Mouse (Mus musculus): ENCODE data around the gene Slit3.

Slit3 gene

DNA sequence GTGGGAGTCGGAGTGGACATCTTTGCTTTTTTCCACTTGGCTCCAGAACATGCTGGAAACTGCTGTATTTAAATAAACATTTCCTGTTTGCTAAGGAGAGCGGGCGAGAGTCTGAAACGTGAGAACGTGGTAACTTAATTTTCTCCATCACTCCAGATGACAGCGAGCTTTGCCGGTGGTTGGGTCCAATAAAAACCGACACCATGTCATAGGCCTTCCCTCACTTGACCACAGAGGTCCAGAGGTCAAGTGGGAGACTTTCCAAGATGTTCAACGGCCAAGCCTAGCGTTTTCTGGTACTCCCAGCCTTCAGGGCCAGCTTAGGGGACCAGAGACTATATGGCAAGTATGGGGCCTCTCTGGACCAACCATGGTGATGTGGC lies 4.1 kb downstream of the Slit3 start:
- DNase-seq: no peak

DNA sequence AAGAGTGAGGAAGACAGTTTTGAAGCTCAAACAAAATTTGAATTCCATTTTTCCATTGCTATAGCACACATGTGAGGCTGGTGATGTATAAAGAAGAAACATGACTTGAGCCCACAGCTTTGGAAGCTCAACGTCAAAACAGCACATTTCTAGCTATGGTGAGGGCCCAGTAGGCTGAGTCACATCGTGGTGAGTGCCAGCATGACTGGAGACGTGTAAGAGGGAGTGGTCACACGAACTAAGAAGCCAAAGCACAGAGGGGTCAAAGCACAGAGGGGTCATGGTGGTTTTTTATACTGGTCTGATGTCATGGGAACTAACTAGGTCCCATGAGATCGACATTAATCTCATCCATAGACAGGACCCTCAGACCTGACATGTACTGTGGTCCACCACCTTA lies 10.7 kb downstream of the Slit3 start:
- DNase-seq: no peak

- no peak for DNase-seq
Measured at GRCm38 (mm10) chr11:35136625-35137024, 15.6 kb downstream of the Slit3 start.

DNA sequence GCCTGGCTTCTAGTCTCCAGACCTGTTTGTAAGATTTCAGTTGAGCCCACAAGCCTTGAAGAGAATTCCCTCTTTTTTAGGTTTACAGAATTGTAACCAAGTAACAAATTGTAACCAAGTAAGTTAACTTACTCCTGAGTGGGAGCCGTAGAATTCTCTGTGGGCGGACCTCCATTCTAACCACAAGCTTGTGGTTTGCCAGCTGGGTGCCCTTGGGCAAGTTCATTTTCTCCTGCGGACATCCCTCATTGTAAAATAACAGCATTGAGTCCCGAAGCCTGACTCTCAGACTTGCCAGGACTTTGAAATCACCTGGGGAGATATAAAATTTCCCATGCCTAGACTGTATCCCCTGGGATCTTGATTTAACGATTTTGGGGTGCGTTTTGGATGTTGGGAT lies 19.1 kb downstream of the Slit3 start:
- DNase-seq: no peak

DNA sequence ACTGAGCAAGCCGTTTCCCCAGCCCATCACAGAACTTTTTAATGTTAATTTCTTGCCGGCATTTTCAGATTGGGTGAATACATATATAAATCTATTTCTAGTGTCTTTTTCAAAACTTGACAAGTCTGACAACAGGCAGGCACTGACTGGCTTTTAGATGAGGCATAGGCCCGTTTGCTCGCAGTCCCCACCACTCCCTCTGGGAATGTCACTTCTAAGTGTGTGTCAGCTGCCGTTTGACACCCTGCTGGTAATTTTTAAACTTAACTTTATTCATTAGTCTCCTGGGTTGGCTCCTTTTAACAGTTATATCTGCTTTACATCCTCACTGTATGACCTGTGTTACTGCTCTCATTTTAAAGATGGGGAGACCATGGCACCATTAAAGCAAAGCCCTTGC lies 21.2 kb downstream of the Slit3 start:
- DNase-seq: no peak

DNA sequence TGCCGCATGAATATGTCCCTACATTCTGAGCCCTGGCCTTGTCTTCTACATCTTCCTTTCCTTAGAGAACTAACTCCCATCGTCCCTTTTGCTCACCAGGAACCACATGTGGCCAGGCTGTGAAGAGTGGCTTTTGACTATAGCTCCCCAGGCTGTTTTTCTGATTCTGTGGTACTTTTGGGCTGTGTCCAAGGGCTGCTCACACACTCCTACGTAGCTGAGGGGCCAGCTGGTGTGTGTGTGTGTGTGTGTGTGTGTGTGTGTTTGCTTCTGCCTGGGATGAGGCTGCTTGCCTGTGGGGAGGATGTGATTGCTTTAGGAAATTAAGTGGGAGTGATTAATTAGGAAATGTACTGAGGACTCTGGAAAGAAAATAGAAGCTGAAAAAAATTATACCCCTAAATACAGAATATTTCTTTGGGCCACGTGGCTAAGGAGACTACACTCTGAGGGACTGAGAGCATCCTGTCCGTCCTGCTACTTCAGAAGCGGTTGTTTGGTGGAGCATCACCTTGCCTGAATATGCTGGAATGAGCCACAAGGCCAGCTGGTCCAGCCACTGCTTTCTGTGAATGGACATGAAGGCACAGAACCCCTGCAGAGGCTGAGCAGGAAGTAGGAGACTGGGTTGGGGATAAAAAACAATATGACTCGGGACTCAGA lies 21.8 kb downstream of the Slit3 start:
- DNase-seq: no peak

DNA sequence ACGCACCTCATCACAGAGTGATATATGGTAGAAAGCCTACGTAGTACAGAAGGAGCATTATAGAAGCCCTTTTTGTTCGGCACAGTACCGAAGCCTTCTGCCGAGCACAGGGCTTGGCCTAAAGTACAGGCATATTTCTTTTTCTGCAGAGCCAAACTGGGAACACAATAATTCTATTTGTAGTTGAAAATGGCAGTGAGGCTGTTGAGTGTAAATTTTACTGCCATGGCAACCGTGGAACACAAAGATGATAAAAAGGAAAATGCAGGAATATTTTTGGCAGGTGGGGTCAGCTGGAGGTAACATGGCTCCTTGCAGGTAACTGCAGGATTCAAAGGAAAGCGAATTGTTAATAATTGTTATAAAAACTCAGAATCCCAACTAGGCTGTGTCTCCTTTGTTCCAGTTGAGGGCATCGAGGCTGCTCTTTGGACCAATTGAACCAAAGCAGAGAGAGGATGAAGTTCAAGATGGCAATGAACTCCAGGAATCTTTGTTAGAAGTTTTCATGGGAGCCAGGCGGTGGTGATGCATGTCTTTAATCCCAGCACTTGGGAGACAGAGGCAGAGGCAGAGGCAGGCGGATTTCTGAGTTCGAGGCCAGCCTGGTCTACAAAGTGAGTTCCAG lies 26.9 kb downstream of the Slit3 start:
- DNase-seq: no peak

GRCm38 (mm10) chr11:35151539-35151951 lies 30.5 kb downstream of the Slit3 start:
- no peak for DNase-seq

DNA sequence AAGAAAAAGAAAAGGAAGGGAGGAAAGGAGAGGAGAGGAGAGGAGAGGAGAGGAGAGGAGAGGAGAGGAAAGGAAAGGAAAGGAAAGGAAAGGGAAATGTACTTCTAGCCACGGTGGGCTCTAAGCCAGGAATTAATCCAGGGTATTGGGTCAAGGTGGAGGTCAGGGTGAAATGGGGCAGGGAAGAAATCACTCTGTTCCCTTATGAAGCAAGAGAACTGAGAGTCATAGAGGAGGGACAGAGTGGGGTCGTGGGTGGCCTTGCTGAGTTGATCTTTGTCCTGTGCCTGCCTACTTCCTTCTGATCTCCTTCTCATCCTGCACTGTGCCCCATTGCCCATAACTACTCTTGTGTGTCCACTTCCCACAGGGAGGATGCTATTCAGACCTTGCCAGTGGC lies 31.9 kb downstream of the Slit3 start:
- DNase-seq: no peak

GRCm38 (mm10) chr11:35154449-35154848 lies 33.4 kb downstream of the Slit3 start:
- DNase-seq: no peak

GRCm38 (mm10) chr11:35155281-35155680 lies 34.3 kb downstream of the Slit3 start:
- no peak for DNase-seq

DNA sequence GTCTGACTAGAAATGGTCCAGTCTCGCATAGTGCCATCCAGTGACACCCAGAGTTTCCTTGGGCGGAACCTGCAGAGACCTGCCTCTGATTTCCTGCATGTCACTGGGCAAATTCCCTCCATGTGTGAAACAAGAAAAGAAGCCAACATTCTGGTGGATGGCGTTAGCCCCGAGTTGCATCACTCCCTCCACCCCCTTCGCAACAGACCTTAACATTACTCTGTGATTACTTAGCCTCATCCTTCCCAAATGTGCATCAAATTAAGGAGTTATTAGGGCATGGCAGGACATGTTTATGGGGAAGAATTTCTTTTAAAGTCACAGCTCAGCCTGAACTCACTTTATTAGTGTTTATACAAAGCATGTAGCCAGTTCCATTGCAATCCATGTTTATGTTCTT lies 35.7 kb downstream of the Slit3 start:
- DNase-seq: no peak

DNA sequence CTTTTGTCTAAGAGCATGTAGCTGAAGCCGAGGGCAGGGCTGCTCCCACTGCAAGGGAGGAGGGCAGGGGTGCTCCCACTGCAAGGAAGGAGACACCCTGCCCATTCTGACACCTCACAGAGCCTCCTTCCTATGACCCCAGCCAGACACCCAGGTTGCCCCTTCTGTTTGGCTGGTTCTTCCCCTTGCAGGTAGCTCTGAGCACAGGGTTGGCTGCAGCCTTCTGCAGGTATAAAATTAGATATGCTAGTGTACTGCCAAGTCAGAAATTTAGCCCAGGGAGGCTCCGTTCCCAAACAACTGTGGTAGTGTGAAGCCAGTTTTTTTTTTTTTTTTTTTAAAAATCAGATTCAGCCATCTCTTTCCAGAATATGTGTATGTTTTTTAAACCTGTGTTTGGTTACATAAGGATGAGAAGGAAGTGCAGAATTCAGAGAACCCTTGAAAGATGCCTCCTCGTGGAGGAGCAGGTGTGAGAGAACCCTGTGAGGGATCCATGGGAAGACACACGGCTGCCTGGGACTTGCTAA lies 39.7 kb downstream of the Slit3 start:
- DNase-seq: no peak

DNA sequence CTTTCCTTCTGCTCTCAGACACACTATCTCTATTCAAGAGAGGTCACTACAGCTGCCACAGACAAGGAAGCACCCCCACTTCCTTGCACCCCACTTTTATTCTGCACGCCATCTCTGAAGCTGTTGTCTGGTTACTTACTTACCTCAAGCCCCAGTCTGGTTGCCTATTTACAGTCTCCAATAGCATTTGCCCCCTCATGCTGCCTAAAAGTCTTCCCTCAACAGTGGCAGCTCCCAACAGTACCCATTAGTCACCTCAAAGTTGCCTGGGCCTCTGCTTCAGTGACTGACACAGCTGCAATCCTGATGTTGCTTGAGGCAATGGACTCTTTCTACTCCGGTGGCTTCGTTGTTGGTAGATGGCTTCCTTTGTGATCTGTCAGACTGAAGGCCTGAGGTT lies 42.4 kb downstream of the Slit3 start:
- DNase-seq: no peak

DNA sequence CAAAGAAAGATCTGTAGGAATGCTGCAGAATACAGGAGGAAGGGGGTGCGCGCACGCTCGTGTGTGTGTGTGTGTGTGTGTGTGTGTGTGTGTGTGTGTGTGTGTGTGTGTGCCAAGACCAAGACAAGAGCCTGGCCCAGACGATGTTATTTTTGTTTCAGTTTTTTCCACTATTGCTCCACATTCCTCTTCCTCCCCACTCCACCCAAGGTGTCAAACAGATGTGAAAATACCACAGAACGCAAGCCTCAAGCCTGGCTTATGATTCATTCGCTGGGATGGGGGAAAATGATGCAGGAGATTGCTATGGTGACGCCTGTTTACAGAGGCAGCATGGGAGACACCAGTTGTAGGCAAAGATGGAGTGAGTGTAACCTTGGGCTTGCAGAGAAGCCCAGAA lies 46.2 kb downstream of the Slit3 start:
- DNase-seq: no peak

GRCm38 (mm10) chr11:35171505-35171904 lies 50.5 kb downstream of the Slit3 start:
- no peak for DNase-seq

DNA sequence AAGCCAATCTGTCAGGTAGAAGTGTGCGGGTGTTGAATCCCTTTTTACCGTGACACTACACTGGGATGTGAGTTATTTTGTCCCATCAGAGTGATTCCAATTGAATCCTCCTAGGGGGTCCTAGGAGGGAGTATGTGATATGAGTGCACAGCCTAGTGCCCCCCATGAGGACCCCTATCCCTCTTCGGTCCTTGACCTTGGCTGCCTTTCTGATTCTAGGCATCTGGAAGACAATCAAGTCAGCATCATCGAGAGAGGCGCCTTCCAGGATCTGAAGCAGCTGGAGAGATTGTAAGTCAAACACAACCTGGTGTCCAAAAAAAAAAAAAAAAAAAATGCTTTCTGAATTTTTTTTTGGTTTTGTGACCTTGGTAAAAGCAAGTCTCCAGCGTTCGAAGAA lies 56.5 kb downstream of the Slit3 start:
- DNase-seq: no peak

GRCm38 (mm10) chr11:35178144-35178817 lies 57.3 kb downstream of the Slit3 start:
- peak in 1 of 2 experiments; percentile 19 for DNase-seq

DNA sequence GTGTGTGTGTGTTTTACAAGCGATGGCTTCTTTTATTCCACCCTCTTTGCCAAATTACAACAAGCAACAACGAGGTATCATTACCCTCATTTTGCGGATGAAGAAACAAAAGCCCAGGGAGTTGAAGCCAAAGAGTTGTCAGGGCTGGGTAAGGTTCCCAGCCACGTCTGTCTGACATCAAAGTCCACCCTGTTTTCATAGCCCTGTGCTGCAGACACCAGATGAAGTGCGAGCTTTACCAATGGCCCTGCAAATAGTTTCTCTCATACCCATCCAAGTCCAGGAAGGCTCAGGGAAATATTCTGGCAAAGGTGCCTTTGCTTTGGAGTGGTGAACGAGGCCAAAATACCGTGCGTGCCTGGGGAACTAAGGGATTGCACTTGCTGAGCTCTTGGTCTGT lies 58.3 kb downstream of the Slit3 start:
- no peak for DNase-seq

GRCm38 (mm10) chr11:35182887-35183286 lies 61.9 kb downstream of the Slit3 start:
- DNase-seq: no peak

- no peak for DNase-seq
Measured at GRCm38 (mm10) chr11:35194826-35195225, 73.8 kb downstream of the Slit3 start.

DNA sequence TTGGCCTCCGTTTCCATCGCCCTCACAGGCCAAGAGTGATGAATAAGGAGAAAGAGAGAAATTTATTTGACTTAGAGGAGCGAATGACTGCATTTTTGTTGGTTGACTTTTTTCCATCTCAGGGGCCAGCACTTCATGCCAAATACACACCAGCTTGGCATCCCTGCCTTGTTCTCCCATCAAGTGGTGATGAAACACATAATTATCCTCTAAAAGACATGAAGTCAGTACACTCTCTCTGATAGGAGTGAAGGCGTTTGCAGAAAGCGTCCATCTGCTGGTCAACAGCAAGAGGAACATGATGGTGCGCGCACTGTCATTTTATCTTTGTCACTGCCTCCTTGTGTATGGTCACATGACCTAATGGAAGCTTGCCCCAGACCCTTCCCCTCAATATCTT lies 75.8 kb downstream of the Slit3 start:
- DNase-seq: no peak

DNA sequence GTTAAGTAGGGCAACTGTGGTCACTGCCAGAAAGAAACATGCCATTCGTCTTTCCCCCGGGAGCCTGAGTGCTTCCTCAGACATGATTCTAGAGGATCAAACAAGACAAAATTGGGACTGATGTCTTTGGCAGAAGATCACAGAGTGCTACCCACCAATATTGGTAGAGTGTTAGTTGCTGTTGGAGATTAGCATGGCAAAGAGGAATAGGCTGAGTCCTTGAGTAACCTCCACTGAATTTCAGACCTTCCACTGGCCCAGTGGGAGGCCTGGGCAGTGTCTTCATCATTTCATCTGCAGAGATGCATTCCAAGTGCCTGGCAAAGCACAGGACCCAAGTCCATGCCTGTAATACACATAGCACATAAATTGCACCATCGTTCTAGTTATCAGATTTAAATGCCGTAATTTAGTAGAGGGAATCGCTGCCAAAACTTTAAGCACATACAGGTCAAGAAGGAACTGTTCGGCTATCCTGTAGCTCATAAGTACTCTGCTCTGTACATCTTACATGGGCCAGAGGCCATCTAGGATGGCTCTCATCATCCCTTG lies 77.6 kb downstream of the Slit3 start:
- no peak for DNase-seq

GRCm38 (mm10) chr11:35202332-35202731 lies 81.3 kb downstream of the Slit3 start:
- no peak for DNase-seq
